Mouse (Mus musculus) left cerebral cortex, postnatal 14 days (tissue): ENCODE data around the gene Sfxn5. TPM values are rescaled to one million over a fixed set of nuclear protein-coding genes. Genes with fewer than 3 reads are reported as not detected.

Source experiments
- DNase-seq, 2 experiments: peaks; one replicate each; pipeline ENCODE4 v3.0.0; 2021 to 2022; ENCODE audit warnings: low spot score in 2 of 2, mixed read lengths in 1 of 2
- intact Hi-C: fragments of 180-260 bp; cut with DNase I; formaldehyde crosslinking; loops from one replicate; pipeline ENCODE4 v1.15.1; 2025
- long read RNA-seq, 2 experiments: library from polyadenylated mRNA; stranded (forward); transcript quantifications; one replicate each; pipeline ENCODE4 v2.0.0; 2021
- total RNA-seq, 2 experiments: library from RNA; stranded (reverse); gene quantifications; 2 replicates each; pipeline ENCODE4 v1.2.3; 2021

Gene Sfxn5
- total RNA-seq = 100 to 1,000 TPM; 162 to 165 TPM
- long read RNA-seq, experiment 1, transcript Sfxn5-201 (14 exons, 3,656 nt) = major isoform, 60 of 81 reads
- long read RNA-seq, experiment 1, partial matches to known transcripts = 9 of 81 reads
- long read RNA-seq, experiment 1, other reads (novel, unspliced or antisense) = 11 of 81 reads
- long read RNA-seq, experiment 2, full-length matches to known transcripts = 76 of 88 reads
- long read RNA-seq, experiment 2, partial matches to known transcripts = 3 of 88 reads
- long read RNA-seq, experiment 2, other reads (novel, unspliced or antisense) = 9 of 88 reads

DNA sequence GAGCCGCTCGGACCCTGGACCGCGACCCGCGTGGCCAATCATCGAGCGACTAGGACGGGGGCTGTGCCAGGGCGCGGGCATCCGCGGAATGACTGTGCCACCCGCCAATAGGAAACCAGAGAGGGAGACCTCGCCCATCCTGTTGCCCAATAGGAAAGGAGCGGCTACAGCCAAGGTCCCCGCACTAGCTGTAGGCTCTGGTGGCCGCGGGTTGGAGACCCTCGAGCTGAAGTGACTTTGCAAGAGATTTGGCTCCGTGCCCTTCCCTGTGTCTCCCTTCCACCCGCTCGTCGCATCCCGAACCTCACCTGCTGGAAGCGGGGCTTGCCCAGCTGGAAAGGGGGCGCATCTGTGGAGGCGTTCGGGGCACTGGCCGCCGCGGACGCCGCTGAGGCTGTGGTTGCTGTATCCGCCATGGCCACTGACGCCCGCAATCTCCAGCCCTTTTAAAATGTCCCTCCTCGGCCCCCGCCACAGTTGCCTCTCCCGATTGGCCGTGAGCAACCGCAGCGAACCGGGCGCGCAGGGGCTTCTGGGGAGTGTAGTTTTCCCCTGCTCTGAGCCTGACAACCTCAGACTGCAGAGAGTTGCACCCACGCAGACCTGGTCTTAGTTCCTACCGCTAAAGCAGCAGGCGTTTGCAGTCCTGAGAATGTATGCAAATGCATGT is at the start of gene Sfxn5:
Gene Sfxn5 (minus strand): TSS at position 423 of the 670 bp plus-strand sequence.
- intact Hi-C loops = loop anchor here (2.0 to 5.0 kb wide), 3 partner anchors 30 to 96 kb away; no protein-coding TSS in a partner anchor
- DNase-seq = peak; percentile 95 to 97

DNA sequence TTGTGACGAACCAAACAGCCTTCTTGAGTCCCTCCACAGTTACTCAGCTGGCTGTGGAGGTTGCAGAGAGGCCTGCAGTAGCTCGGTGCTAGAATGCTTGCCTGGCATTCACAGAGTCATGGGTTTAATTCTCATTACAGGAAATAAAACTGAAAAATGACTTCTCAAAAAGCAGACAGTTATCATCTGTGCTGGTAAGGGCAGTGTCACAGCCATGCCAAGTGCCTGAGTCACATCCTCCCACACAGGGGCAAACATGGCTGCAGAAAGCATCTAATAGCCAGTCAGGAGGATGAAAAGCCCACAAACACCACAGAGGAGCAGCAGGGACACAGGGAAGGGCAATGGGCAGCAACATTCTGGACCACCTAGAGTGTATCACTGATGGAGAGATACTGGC is 49.6 kb upstream of the Sfxn5 start:
- no peak for DNase-seq
- intact Hi-C loops = loop anchor here (5.0 kb wide), 1 partner anchor 35 kb away; no protein-coding TSS in a partner anchor

DNA sequence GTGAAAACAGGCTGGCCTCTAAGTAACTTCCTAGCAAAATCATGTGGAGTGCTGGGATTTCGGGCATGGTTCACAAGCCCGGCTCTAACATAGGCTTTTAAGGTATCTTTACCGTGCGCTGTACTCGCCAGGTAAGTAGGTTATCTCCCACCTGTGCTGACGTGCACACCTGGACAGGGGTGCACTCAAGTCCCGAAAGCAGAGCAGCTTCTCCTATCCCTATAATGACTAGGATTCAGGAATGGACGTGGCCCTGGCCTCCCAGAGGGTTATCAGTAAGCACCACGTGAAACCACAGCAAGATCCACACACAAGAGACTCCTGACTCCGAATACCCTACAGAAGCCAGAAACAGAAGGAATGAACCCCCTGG is 48.4 kb upstream of the Sfxn5 start:
- intact Hi-C loops = loop anchor here (5.0 kb wide), 1 partner anchor 34 kb away; no protein-coding TSS in a partner anchor

DNA sequence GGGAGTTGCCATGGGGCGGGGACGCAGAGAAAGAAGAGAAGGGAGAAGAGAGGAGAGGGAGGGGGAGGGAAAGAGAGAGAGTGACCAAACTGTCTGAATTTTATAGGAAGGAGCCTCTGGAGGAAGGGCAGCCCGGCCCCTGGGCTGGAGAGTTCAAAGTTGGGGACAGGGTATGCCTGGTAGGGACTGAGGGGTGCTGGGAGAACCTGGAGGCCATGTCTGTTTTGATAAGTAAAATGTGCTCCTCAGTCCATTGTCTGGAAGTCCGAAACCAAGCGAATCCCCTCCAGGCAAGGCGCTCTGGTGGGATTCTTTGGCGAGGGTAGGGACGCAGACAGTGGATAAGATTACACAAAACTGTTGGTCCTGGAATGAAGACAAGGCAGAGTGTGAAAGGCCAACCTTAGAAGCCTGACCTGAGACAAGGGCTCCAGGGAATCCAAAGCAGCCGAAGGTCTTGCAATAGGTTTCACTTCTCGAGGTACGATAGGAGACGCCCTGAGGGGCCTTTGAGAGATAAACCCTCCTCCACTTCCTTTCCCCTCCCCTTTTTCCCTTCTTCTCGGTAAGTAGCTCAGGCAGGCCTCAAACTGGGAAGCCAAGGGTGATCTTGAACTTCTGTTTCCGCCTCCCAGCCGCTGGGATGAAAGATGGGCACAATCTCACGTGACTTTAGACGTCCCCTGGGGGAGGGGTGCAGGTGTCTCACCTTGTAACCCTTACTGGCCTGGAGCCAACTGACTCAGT is 47.9 kb upstream of the Sfxn5 start:
- intact Hi-C loops = loop anchor here (5.0 kb wide), 1 partner anchor 34 kb away; no protein-coding TSS in a partner anchor
- DNase-seq = no peak

More for the DNA sequence above, 48.4 kb upstream of the Sfxn5 start:
- DNase-seq = no peak

DNA sequence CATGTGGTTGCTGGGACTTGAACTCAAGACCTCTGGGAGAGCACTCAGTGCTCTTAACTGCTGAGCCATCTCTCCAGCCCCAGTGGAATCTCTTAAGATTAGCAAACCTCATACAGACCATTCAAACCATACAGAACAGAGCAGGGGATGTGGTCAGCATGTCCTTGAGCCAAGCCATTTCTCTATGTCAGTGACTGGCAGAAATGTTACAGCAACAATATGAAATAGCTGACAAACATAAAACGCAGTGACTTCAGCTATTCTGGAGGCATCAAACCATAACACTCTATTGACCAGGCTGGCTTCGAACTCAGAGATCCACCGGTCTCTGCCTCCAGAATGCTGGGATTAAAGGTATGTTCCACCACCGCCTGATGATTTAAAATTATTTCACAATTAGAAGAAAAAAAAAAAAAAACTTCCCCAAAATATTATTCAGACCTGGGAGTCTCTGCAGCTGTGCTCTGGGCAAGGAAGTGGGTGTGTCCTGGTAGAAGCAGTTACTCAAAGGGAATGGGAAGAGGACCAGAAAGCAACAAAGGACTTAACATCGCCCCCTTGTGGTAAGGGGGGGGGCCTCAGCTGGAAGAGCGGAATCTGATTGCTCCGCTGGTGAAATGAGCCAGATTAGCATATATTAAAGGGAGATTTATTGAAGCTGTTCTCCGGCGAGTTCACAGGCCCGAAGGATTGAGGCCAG is 47.1 kb upstream of the Sfxn5 start:
- peak; percentile 85 to 89 for DNase-seq
- intact Hi-C loops = loop anchor here (5.0 kb wide), 1 partner anchor 33 kb away; no protein-coding TSS in a partner anchor

DNA sequence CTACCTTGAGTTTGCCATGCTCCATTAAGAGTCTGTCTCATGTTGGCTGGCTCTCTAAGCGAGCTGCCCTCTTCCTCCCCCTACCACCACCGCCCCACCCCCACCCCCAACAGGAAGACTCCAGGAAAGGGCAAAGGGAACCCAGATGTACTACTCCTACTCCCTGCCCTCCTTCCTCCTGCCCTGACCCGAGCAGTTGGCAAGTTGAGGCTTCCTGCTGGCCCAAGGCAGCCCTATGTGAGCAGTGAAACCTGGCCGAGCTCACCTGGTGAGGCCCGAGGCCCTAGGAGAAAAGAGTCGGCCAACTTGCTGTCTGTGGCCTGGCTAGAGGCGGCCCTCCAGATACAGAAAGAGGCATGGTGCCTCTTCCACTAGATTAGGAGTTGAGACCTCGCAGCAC is 45.4 kb upstream of the Sfxn5 start:
- intact Hi-C loops = no loop called here
- DNase-seq = no peak

DNA sequence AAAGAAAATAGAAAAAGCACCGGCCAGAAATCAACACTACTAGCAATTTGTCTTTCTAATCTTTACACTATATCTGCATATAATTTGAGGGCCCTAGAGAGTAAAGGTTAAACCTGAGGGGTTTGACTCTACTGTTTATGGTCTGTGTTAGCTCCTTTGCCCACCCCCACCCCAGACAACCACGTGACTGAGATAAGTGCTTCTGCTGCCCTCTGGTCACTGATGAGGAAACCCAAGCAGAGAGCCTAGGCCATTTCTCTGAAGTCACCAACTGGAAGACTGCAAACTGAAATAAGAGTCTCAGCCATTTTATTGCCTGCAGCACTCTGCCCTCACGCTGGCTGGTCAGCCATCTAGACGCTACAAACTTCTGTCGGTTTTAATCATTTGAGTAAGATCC is 44.7 kb upstream of the Sfxn5 start:
- intact Hi-C loops = no loop called here
- DNase-seq = no peak

DNA sequence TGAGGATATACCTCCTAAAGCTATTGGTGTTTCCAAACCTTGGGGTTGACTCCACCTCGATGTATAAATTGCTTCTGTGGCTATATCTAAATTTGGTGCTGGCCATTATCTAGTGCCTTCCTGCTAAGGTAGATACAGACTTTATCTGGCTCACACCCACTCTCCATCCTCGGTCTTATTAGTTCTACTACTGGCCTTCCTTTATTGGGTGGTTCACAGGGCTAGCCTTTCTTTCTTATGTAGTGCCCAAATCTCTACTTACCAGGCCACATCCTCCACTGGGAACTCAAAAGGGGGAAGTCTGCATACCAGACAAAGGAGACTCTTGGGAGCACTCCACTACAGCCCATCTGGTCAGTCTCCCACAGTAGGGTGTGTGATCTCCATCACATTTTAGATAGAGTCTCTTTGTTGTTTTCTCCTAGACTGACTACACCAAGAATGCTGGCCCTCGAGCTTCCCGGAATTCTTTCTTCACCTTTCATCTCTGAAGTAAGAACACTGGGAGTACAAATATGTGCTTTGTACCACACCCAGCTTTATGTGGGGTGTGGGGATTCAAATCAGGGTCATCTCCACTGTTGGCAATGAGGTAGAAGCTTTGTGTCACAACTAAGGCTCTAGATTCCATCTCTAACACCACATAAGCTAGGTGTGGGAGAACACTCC is 44.0 kb upstream of the Sfxn5 start:
- DNase-seq = no peak
- intact Hi-C loops = no loop called here

DNA sequence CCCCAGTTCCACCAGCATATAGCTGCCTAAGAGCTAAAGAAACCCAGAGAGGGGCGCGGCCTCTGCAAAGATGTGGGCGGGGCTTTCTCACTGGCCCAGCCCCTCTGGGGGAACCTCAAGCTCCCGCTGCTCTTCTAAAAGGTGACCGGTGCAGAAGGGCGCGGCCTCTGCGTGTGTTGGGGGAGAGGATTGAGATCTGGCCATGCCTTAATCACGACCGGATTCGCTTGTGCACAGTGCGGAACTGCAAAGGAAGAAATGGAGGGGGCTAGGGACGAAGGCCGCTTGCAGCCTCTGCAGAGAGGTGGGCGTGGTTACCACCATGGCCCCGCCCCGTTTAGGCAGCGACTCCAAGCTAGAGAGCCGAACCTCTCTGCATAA is 41.5 kb upstream of the Sfxn5 start:
- DNase-seq = peak; percentile 93 to 96
- intact Hi-C loops = no loop called here

DNA sequence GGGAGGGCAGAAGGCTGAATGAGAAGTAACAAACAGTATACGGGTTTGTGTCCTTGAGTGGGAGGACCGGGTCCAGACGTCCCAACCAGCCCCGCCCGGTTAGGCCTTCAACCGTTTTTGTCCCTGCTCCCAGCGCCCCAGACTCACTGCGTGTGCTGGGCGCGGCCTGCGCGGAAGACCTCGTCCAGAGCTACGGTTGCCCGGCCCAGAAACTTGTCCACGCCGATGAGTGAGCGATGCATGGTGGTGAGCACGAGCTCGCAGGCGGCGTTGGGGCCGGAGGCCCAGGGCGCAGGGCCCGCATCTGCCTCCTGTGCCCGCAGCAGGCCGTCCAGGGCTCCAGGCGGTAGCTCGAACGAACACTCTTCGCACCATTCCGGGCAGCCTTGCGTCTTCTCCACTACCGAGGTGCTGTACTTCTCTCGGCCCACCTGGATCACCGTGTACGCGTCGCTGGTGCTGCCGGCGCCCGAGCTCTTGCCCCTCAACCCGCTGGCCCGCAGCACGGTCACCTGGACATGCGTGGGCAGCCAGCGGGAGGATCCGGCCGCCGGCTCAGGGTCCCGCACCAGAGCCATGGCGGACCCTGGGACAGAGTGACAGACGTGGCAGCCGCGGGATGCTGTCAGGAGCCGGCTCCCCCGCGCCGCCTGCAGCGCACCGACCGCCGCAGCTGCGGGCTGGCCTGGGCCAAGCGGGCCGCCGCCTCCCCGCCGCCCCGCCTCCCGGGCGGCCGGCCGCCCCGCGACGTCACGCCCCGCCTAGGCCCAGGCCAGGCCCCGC is 40.9 kb upstream of the Sfxn5 start, which contains the start of gene Rab11fip5:
Gene Rab11fip5 (minus strand): TSS at position 684 of the 783 bp plus-strand sequence.
- intact Hi-C loops = no loop called here

DNA sequence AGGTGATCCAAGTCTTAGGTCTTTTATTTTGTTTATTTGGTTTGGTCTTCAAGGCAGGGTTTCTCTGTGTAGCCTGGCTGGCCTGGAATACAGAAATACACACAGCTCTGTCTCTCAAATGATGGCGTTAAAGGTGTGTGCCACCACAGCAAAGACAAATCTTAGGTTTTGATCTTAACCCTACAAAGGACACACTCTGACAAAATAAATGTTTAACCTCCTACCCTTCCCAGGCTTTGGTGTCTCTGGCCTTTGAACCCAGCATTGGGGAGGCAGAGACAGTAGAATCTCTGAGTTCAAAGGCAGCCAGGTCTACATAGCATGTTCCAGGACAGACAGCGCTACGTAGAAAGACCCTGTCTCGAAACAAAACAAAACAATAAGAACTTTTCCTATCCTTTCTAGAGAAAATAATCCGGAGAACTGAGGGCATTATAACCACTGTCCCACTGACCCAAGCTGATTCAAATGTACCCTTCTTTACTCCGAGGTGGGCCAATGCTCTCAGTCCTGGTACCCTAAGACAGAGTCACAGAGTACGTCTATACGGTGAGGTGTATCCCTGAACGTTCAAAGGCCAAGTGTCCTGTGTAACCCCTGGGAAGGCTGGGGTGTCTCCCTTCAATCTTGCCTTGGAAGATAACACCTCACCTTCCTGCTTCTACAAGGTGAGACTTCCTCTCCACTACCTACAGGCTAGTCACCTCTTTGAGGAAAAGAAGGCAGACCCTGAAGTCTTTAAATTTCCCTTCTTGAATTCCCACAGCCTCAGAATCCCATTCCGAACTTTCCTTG is 40.0 kb upstream of the Sfxn5 start:
- intact Hi-C loops = no loop called here
- no peak for DNase-seq

More for the DNA sequence above, 40.9 kb upstream of the Sfxn5 start, which contains the start of gene Rab11fip5:
- peak; percentile 18 to 20 for DNase-seq

DNA sequence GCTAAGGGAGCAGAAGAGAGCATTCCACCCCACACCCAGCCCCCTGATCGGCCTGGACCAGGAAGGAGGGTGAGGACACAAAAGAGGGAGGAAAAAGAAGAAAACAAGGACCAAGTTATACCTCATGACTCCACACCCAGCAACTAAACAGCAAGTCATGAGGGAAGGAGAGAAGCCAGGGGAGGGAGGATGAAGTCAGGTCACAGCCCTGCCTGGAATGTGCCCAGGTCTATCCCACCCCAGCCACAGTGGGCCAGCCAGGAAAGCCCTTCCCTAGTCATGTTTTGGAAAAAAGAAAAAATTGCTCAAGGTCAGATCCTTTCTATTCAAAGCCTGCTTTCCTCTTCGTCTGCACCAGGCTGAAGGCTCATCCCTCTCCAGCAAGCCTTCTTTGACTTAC is 39.3 kb upstream of the Sfxn5 start:
- DNase-seq = no peak
- intact Hi-C loops = no loop called here

DNA sequence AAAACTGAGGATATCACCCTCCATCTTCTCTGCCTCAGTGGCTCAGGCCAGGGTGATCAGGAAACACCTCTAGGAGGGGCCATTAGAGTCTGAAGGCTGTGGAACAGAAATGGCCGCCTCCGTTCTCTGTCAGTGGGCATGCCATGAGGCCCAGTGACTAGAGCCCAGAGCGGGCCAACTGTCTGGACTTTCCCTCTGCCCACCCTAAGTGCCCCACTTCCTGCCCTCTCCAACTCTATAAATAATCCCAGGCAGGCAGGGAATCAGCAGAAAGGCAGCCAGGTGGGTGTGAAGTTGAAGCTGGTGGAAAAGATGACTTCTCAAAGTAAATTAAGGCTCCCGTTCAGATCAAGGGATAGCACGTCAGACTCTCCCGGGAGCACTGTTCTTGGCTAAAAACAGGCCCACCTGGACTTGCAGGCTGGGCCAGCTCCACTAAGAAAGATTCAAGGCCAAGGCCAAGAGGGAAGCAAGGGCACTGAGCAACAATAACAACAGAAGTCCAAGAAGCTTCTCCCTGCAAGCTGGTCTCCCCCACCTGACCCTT is 38.7 kb upstream of the Sfxn5 start:
- intact Hi-C loops = no loop called here
- DNase-seq = no peak

DNA sequence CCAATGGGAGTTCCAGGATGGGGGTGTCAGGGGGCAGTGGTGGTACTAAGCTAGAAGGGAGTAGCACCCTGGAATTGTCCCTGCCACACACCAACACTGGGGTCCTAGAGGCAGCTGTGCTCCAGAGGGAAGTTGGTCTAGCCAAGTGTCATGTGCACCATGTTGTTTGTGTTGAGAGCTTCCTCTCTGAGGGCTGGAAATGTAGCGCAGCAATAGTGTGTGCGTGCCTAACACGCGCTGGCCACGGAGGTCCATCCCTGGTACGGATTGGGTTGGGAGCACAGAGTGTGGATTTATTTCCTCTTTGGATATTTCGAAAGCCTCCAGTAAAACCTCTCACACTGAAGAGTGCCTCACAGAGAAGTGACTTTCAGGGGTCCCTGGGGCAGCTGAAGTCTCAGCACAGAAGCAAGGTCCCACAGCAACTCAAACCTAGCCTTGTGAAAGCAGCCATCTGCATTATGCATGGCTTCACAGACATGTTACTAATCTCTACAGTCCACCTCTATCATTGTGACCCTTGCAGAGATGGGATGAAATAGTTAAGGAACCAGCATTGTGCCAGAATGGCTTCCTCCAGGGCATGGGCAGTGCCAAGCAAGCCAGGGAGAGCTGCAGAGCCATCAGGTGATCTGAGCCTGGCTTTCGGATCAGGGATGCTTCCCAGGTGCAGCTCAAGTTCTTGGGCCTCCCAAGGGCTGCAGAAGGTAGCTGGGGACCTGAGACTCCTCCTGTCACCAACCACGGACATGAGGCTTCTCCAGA is 37.6 kb upstream of the Sfxn5 start:
- DNase-seq = peak in 1 of 2 experiments; percentile 21
- intact Hi-C loops = no loop called here

DNA sequence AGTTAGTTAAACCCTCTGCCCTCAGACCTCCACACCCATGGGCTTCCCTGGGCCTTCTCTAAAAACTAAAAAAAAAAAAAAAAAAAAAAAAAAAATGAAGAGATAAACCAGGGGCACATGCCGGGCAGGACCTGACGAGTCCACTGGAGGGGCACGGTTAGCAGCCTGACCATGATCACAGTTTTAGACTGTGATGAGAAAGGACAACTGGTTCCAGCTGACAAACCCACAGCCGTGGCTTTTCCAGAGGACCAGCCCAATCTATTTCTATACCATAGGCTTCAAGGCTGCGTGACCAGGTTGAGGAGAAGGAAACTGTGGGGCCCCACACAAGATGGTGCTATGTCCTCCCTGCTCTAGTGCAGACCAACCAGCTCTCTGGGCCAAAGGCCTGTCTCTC is 36.8 kb upstream of the Sfxn5 start:
- intact Hi-C loops = no loop called here
- DNase-seq = no peak

DNA sequence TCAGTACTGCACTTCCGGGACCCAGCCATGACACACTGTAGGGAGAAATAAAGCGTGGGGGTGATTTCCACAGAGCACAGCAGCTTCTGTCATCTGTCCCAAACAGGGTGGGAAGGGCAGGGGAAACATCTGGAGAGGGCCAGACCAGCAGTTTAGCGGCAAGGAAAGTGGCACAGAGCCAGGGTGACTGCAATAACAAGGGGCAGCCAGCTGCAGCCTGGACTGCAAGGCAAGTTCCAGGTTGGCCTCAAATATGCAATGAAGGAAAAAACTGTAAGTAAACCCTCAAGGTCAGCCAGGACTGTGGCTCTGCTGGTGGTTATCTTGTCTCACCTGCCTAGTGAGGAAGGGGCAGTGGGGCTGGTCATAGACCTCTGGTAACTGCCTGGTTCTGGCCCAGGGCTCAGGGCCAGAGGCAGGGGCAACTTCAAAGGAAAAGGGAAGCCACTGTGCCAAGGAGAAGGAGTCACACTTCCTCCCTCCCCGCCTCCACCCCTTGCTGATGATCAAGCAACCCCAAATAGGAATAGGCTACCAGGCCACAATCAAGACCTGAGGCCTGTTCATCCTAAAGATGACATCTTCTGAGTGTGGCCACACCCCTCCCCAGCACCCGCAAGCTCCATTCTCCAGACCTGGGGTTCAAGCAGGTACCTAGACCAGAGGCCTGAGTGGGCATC is 36.1 kb upstream of the Sfxn5 start:
- intact Hi-C loops = no loop called here
- peak; percentile 30 to 51 for DNase-seq
